Mouse (Mus musculus) liver, embryonic 14.5 days (tissue): ENCODE measurements around the gene Cldn10.

Experiments used
- CTCF ChIP-seq: IDR thresholded peaks from 2 replicates; pipeline ENCODE4 v1.5.1; 2016; ENCODE audit warnings: antibody characterized with exemption, low read depth, control low read depth
- EP300 ChIP-seq: IDR thresholded peaks from 2 replicates; pipeline ENCODE4 v1.6.1; 2016; ENCODE audit warnings: antibody characterized with exemption, low read depth

DNA sequence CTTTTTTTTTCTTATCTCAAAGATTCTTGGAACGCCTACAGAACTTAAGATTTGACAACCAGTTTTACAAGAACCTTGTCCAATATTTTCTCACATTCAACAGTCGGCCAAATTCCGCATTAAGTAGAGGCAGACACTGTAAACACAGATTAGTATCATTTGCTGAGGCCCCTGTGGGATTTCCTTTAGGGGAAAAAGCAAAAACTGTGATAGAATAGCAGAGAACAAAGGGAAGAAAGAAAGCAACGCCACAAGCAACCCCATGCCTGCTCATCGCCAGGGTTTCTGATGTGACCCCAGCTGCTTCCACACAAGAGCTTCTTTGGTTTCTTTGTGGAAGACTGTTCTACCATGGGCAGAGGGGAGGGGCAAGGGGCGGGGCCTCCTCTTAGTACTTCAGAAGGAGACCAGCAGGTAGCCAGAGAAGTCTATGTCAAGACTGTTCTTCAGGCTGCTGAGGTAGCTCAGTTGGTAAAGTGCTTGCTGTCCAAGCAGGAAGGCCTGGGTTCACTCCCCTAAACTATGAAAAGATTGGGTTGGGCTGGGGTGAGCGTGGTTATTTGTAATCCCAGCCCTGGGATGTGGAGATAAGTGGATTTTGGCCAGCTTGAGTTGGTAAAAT is 39.7 kb downstream of the Cldn10 start:
- TF ChIP-seq CTCF (no peak), EP300 (no peak)
